Mouse (Mus musculus) liver, postnatal 0 days (tissue): Measurements from ENCODE around the gene Frmd4b.

Experiments used
- CTCF ChIP-seq: sonication (generic); IDR thresholded peaks from 2 replicates; pipeline ENCODE4 v1.5.1; 2016; ENCODE audit warnings: antibody characterized with exemption, low read depth
- EP300 ChIP-seq: IDR thresholded peaks from 2 replicates; pipeline ENCODE4 v1.6.1; 2016; ENCODE audit warnings: antibody characterized with exemption, low read depth, mild to moderate bottlenecking

- TF ChIP-seq CTCF = no peak
- TF ChIP-seq EP300 = no peak
These were observed 135.4 kb downstream of the Frmd4b start for GRCm38 (mm10) chr6:97481912-97482311.
